Mouse (Mus musculus): ENCODE results near the gene Pold1.

Pold1 gene

DNA sequence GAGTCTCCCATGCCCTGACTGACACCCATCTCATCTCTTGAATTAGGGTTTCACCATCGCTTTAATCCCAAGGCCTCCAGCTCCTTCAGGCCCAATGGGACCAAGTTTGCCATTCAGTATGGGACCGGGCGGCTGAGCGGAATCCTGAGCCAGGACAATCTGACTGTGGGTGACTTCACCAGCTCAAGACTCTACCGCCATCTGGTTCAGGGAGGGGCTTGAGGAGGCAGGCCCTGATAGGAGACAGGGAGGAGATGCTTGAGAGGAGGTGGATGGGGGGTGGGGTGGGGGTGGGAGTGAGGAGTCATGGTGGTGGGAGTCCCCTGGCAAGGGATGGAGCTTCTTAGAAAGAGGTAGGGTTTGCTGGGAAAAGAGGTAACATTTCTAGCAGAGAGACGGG, 33.0 kb upstream of the Pold1 start:
- DNase-seq (ENCODE audit: low read depth): no peak

DNA sequence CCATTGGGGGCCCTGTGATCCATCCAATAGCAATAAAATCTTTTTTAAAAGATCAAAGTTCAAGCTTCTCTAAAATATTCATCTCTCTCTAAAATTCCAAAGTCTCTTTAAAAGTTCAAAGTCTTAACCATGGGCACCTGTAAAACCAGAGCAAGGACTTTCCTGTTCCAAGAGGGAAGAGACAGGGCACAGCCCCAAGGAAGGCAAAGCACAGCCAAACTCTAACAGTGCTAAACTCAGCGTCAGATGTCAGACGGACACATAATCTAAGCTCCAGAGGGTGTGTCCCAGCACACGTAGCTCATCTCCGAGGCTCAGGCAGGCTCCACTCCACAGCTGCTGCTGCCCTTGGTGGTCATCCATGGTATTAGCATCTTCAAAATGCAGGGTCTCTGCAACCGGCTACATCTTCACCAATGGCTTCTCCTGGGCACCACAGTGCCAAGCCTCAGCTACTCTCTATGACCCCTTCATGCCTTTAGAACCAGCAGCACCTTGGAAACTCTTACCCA, 27.7 kb upstream of the Pold1 start:
- no peak for DNase-seq (ENCODE audit: low read depth)

DNA sequence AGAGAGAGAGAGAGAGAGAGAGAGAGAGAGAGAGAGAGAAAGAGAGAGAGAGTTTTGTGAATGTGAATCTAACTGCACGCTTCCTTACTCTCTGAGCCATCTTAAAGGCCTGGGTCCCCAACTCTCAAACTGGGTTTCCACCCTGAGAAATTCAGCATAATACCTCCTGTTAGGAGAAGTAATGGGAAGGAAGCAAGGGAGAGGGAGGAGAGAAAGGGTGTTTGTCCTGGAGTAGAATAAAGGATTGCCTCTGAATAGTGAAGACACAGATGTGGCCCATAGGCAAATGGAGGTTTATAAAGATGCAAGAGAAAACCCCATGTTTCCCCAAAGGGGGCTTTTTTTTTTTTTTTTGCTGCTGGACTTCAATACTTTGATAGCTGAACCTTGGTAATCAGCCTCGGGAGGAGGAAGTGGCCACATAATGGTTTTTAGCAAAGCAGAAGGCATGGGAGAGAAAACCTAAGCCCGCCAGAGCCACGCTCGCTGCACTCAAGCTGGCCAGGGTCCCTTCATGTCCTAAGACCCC, 24.4 kb upstream of the Pold1 start:
- DNase-seq (ENCODE audit: low read depth): no peak

DNA sequence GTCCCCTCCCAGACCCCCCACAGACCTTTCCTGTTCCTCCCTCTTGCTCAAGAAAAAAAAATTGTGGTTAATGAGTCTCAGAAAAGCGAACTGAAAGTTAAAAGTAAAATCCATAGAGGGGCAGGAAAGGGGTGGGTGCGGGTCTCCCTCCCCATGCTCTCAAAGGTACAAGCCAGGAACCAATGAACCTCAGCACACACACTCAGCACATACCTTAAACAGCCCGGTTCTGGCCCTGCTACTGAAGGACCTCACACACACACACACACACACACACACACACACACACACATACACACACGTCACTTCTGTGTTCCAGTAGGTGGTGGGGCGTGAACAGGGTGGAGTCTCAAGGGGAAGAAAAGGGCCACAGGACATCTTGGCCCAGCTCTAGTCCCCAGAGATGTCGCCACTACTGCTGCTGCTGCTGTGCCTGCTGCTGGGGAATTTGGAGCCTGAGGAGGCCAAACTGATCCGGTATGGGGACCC, 23.6 kb upstream of the Pold1 start, which contains the start of gene Napsa:
TSS of gene Napsa (plus strand) at position 168 of the 489 bp plus-strand sequence.
- no peak for DNase-seq (ENCODE audit: low read depth)

DNA sequence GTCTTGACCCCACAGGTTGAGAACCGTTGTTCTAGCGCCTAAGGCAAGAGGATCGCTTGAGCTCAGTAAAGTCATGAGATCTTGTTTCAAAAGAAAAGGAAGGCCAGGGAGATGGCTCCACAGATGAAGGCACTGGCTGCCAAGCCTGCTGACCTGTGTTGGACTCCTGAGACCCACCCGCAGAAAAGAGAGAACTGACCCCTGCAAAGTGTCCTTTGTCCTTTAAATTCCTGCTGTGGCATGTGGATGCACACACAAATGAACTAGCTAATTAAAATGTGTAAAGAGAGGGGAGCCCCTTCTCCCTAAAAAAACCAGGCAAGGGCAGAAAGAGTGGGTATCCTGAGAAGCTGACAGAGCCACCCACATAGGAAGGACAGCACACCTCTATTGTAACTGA, 23.2 kb upstream of the Pold1 start:
- DNase-seq (ENCODE audit: low read depth): no peak

DNA sequence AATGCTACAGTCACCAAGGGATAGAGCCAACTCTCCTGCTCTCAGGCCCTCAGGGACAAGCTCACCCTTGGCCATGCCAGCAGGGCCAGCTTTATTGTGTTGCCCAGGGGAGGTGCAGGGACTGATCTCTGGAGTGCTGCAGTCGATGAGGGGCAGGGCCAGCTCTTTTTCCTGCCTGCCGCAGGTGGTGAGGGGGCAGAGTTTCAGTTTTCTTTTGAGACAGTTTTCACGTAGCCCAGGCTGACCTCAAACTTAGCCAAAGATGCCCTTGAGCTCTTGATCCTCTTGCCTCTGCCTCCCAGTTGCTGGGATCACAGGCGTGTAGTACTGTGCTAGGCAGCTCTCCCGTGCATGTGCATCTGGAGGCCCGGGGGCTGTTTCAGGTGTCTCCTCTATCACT, 22.3 kb upstream of the Pold1 start:
- no peak for DNase-seq (ENCODE audit: low read depth)

DNA sequence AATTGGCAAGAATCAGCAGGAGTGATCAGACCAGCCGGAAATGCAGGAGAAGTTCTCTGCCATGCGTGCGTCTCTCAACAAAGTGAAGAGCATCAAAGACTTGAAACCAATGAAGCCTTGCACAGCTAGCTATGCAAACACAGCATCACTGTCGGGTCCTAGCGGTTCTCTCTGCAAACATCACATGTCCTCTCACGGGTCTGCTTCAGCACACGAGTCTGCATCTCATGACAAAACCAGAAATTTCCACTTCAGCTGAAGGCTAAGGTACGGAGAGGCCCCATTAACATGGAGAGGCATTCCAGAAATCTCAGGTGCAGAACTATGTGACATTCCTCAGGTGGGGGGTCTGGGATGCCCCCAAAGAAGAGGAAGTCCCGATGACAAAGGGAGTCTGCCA, 20.2 kb upstream of the Pold1 start:
- no peak for DNase-seq (ENCODE audit: low read depth)

DNA sequence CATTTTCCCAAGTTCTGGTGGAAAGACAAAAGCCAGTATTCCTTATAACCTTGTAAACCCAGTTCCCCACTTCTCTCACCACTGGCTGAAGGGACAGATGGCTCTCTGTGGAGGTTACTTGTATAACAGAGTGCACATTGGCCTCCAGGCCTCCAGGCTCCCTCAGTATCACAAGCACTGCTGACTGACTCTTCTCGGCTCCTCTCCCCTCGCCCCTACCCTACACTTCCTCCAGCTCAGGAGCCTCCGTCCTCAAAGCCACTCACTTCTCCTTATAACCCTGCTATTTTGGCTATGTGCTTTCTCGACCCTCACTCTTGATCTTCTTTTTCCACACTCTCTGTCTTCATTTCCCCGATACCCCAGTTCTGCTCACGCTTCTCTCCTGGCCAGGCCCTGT, 16.8 kb upstream of the Pold1 start:
- no peak for DNase-seq (ENCODE audit: low read depth)

DNA sequence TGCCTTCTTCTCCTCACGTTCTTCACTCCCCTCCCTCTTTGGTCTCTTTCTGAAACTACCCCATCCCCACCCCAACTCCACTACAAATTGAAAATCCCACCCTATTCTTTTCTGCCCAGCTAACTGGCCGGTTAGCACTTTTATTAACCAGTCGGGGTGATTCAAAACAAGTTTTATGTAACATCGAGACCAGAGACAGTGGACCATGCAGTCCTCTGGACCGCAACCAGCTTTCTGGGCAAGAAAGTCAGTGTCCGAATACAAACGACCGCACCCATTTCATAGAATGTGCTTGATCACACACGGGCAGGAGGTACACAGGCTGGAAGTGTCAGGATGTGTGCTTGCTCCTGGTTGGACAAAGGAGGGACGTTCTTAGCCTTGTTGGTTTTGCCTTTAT, 15.8 kb upstream of the Pold1 start:
- DNase-seq (ENCODE audit: low read depth): no peak

DNA sequence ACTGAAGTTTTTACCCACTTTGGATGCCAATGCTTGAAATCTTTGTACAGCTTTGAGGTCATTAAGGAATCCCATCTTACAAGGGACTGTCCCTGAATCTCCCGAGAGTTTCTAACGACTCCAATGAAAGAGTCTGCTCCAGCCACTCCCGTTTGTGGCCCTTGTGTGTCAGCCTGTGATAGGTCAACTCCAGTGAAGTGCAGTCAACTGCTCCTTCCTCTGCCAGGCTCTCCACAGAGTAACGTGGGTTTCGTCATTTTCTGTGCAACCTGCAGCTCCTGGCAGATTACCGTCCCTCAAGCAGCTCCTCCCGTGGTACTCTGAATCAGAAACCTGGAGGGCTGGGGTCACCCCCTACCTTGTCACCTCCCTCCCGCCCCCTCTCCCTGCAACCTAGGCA, 14.6 kb upstream of the Pold1 start:
- no peak for DNase-seq (ENCODE audit: low read depth)

DNA sequence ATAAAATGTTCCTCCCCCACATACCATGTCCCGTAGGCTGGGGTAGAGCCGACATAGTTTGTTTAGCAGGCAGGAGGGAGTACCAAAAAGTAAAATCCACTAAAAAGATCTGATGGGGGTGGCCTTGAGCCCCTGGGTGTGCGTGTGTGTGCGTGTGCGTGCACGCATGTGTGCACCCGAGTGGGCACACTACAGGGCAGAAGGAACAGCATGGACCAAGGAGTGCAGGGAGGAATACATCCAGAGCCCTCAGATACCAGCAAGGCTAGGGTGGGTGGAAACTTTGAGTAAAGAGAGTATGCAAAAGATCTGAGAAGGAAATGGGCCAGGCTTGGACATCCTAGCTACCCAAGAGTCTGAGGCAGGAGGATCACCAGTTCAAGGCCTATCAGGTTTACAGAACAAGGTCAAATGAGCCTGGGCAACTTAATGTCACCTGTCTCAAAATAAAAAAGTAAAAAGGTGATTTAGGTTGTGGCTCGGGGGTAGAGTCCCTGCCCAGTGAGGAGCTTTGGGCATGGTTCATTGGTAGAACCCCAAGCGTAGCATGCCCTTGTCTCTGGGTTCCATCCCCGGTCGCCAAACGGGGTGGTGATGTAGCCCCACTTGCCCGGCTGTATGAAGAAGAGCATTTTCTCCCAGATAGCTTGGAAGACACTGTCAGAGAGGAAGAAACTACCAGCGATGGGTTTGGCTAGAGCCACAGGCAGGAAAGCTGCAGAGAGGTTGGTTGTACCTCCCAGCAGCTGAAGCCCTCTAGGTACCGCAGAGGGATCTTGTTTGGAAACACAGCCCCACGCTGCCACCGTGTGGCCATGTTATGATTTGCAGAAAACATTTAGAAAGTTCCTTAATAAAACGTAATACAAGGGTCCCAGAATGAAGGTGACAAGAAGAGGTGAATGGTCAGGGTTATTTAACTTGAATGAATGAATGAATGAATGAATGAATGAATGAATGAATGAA, 12.1 kb upstream of the Pold1 start:
- DNase-seq (ENCODE audit: low read depth): peak; percentile 67

DNA sequence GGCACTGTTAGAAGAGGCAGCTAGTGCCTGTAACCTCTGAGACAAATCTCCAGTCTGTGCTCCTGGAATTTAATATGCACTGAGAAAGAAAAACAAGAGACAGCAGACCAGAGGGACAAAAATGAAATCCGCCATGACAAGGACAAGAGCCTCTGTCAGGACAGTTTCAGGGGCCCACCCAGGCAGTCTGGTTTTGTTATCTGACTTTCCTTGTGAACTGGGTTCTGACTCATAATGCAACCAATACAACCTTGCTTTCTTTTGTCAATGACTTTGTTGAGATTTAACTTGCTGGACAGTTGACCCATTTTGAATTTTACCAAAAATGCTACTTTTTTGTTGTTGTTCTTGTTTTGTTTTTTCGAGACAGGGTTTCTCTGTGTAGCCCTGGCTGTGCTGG, 9.0 kb upstream of the Pold1 start:
- DNase-seq (ENCODE audit: low read depth): no peak

DNA sequence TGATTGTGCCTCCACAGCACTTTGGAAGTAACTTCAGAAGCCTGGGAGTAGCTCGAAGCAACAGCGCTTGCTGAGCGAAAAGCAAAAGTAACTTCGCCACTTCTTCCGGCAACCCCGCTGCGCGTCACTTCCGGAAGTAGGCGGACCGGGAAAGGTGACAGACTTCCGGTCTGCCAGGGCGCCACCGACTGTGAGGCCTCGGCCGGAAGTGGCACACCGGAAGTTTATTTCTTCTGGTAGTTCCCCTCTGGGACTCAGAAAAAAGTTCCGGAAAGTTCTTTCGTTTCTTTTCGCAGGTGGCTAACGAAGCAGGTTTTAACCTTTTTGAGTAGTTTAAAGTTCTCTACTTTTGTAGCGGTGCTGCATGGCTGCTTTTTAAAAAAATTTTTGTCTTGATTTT, 5.2 kb upstream of the Pold1 start, which contains the start of gene Nr1h2:
TSS of gene Nr1h2 (minus strand) at position 126 of the 400 bp plus-strand sequence.
- peak; percentile 82 for DNase-seq (ENCODE audit: low read depth)

DNA sequence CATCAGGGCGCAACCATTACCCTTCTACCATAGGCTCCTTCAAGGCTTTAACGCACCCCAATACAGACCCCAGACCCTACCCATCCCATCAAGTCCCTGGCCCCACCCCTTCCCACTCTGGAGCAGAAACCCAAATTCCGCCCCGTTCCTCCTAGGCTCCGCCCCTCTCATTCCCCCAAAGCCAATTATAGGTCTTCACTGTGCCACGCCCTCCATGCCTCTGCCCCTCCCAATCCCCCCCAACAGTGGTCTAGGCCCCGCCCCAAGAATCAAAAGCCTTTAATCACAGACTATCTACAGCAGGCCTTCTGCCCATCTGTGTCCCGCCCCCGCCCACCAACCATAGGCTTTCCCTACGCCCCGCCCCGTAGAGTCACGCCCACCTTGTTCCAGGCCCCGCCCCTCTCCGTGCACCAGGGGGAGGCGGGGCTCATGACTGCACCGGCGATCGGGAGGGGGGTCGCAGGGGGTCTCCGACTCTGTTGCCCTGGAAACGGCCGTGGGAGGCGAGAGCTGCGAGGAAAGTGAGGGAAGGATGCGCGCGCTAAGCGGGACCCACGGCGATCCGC, 4.6 kb upstream of the Pold1 start:
- DNase-seq (ENCODE audit: low read depth): peak; percentile 62

DNA sequence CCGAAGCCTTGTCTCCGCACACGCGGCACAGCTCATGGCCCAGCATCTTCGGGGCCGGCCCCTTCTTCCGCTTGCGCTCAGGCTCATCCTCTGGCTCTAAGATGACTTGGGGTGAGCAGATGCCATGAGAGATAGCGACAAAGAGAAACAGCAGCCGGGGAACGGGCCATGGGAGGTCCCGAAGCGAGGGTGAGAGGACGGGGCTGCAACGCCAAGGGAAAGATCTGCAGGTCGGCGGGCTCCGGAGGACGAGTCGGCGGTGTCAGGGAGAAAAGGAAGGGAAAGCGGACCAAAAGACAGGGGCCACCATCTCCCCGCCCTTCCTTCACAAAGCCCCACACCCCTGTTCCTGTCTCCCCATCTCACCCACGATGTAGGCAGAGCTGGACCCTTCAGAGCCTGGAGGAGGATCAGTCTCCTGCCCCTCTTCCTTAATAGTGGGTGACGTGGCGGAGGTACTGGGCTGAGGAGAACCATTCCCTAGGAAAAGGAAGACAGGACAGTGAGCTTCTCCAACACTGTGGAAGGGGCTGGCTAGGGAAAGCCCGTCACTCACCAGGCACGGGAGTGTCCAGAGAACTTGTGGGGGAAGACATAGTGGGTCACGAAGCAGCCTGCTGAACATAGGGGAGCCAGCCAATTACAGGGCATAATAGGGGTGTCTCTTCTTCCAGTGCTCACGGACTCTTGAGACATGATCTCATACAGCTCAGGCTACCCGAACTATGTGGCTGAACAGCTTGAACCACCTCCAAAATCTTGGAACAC, 3.7 kb upstream of the Pold1 start:
- DNase-seq (ENCODE audit: low read depth): no peak

DNA sequence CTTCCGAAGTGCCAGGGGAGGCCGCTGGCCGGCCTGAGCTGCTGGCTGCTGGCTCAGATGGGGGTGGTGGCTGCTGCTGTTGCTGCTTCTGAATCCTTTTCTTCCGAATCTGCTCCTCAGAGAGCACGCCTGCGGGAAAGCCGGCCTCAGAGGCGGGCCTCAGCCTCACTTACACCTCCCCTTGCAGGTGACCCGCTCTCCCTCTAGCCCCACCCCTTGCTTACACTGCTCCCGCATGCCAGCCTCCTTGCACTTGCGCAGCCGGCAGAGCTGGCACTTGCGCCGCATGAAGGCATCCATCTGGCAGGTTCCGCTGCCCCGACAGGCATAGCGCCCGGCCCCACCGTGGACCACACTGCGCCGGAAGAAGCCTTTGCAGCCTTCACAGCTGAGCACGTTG, 3.1 kb upstream of the Pold1 start:
- no peak for DNase-seq (ENCODE audit: low read depth)

DNA sequence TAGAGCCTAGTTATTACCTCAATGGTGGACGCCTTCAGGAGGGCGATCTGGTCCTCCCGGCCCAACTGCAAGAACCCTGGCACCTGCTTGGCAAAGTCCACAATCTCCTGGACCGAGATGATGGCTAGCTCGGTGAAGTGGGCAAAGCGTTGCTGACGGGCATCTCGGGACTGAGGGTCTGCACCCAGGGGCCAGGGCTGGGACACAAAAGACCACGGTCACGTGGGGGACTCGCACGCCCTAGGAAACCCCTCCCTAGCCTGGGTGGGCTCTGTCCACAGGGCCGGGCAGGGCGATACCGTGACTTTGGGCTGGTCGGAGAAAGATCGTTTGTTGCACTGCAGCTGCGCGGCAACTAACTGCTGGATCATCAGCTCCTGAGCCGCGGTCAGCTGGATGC, 2.7 kb upstream of the Pold1 start:
- no peak for DNase-seq (ENCODE audit: low read depth)

DNA sequence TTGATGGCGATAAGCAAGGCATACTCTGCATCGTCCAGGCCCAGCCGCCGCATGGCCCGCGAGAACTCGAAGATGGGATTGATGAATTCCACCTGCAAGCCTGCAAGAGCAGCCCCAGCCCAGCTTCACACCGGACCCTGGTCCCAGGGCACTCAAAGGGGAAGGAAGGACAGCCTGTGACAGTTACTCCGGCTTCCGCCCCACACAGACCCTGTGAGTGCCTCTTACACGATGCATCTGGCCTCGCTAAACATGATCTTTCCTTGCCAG, 1.7 kb upstream of the Pold1 start:
- DNase-seq (ENCODE audit: low read depth): no peak

DNA sequence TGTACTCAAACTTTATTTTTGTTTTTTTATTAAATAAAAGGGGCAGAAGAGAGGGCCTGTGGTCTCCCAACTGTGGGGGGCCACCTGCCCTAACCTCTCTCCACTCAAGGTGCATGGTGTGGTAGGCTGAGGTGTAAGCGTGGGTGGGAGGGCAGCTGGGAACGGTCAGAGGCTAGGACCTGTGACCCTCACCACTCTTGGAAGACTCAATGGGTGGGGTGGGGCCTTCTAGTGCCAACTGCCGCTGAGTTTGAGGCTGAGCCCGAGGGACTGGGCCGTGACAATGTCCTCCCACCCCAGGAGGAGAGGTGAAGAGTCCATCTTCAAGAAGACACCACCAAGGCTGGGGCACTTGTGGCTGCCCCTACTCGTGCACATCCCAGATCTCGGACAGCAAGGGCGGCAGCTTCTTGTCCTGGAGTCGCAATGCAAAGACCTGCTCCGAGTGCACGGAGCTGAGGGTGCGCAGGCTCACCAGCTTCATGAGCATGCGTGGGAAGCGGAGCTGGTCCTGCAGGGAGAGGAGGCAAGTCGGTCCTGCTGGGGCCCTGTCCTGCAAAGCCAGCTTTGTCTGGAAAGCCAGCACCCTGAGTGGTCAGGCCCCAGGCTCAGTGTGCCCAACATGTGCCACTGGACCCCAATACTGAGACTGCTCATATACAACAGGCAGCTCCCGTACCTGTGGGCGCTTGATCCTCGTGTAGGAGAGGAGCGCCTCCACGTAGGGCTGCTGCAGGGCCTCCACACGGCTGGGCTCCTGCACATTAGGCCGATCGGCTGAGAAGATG, 1.2 kb upstream of the Pold1 start:
- no peak for DNase-seq (ENCODE audit: low read depth)

DNA sequence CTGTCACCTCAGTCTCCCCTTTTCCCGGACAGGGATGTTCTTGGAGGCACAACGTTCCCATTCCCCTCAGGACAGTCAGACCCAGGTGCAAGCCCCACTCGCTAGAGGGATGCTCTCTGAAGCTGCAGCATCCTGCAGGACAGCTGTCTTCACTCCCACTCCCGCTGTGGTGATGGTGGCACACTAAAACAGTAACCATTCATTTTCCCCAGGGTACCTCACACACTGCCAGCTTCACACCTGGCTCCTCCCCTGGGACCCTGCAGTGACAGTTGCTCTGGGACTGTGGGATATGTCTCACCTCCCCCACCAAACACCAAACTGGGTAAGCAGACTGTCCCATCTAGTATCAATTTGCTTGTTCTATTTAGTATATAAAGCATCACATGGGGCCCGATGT, 924 bp downstream of the Pold1 start:
- DNase-seq (ENCODE audit: low read depth): no peak

DNA sequence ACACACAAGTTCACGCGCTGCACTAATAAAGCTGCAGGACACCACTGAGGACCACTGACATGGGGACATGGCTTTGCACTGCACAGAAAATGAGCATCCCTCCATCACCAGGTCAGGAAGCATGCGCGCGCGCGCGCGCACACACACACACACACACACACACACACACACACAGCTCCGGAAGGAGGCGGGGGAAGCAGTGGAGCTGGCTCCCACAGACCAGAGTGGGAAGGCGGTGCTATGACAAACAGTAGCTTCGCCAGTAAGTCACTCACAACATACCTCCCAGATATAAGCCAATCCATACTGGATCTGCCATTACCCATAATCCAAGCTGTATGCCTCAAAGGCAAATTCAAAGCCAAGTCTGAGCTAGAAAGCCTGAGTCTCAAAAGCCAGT, 1.6 kb downstream of the Pold1 start:
- no peak for DNase-seq (ENCODE audit: low read depth)

DNA sequence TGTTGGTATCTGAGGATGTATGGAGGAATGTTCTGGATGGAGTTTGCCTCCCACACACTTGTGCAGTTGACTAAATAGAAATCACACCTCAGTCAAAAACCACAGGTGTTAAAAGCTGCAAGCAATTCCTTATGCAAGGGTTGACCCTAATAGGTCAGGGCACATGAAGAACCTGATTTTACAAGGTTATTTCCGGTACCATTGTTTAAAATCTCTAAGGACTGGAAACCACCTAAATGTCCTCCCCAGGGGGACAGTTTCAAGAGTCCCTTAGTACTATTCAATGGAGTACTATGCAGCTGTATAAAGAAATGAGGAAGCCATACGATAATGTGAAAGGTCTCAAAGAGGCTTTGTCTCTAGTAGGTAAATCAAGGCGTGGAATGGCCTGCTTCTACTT, 2.4 kb downstream of the Pold1 start:
- DNase-seq (ENCODE audit: low read depth): no peak

Data from fibroblast of lung, adult 2 months (primary cell).